Mouse (Mus musculus): Measurements from ENCODE around the gene Stxbp1.

DNA sequence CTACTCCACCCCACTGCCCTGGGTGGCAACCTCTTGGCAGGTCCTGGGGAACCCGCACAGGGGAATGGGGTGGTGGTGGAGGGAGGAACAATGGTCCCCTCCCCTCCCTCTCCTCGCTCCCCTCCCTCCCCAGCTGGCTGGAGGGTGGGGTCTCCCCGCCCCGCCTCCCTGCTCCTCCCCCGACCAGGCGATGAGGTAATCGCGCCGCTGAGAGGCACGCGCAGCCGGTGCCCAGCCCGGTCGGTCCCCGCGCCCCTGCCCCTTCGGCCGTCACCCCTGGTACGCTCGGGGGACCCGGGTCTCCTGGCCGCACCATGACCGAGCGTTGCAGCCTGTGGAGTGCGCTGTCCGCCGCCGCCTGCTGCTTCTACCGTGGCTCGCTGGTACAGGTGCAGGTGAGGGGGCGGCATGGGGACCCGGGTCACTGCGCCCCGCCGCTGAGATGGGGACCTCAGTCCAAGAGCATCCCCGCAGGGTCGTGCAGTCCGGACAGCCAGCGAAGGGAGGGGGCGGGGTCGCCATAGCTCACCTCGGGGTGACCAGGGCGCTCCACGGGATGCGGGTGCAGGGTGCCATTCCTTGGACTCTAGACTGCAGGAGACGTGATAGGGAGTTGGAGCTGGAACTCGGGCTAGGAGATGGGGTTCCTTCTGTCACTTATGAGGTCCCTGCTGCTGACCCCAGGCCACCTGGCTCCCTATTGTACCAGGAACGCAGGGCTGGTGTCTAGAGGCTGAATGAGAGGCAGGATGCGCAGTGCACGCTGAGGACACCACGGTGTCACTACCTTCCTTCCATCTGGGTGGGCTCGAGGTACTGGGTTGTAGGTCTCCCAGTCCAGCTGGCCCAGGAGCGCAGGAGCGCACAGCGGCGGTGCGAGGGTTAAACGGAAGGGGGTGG lies 105.5 kb downstream of the Stxbp1 start:
- no peak for TF ChIP-seq EP300 (IDR thresholded peaks at IDR 0.05; ENCODE audit: low read depth)
- no peak for TF ChIP-seq CTCF (IDR thresholded peaks at IDR 0.05; ENCODE audit: low read depth)

All from liver, postnatal 0 days (tissue).